Mouse (Mus musculus) cerebellum, adult 2 months (tissue): ENCODE results near the gene Apobec4. TPM values are rescaled to one million over a fixed set of nuclear protein-coding genes. Genes with fewer than 3 reads are reported as not detected.

ENCODE experiments used
- DNase-seq, 2 experiments: peaks; one replicate each; pipeline ENCODE4 v3.0.0; 2021
- H3K27ac ChIP-seq: fragments of 200-500 bp; 2 replicates; pipeline ENCODE4 v1.5.1; 2012; ENCODE audit warnings: low read length, control low read depth, inconsistent platforms; ENCODE audit not compliant: insufficient read depth
- H3K27me3 ChIP-seq: fragments of 200-500 bp; 2 replicates; pipeline ENCODE4 v1.6.1; 2012; ENCODE audit warnings: inconsistent platforms, mild to moderate bottlenecking, low read length, moderate library complexity; ENCODE audit not compliant: control insufficient read depth, insufficient read depth
- H3K4me1 ChIP-seq: fragments of 200-500 bp; 2 replicates; pipeline ENCODE4 v1.6.1; 2011; ENCODE audit warnings: low read length; ENCODE audit not compliant: control insufficient read depth, insufficient read depth
- H3K4me3 ChIP-seq: fragments of 200-500 bp; replicated peaks from 2 replicates; pipeline ENCODE3; 2011; ENCODE audit warnings: mild to moderate bottlenecking, low read depth, low read length, control low read depth; ENCODE audit not compliant: insufficient read depth
- CTCF ChIP-seq: fragments of 200-500 bp; IDR thresholded peaks from 2 replicates; pipeline ENCODE4 v1.5.1; 2011; ENCODE audit warnings: low read depth, mild to moderate bottlenecking, control low read depth, low read length, moderate library complexity, borderline replicate concordance; ENCODE audit not compliant: insufficient read depth
- POLR2A ChIP-seq: fragments of 200-500 bp; IDR thresholded peaks from 2 replicates; pipeline ENCODE4 v1.6.1; 2011; ENCODE audit warnings: low read length, control low read depth, borderline replicate concordance; ENCODE audit not compliant: insufficient read depth
- WGBS: fragments of 180-500 bp; shearing (Covaris S2); methylation state at CpG from one replicate; pipeline ENCODE4 v1.1.7; 2018; 5-methylcytosine and 5-hydroxymethylcytosine counted together
- polyA plus RNA-seq: library from polyadenylated mRNA; depleted of rRNA; stranded (reverse); fragments of >200 nt; gene quantifications from 2 replicates; pipeline ENCODE4 v1.2.3, GENCODE M21; 2012

Gene Apobec4
- polyA plus RNA-seq, 1 experiment, result not detected

- no peak overlapping the region for H3K27ac ChIP-seq
- H3K4me1 ChIP-seq, result no peaks in the 10 kb centered on the region
- H3K27me3 ChIP-seq, result no peaks in the 10 kb centered on the region
- no peak for TF ChIP-seq POLR2A
- no peak for TF ChIP-seq CTCF
- DNase-seq, result no peak
- 77% methylated on average over 15 of the region's 15 CpGs for WGBS
- H3K4me3 ChIP-seq, result no peak overlapping the region
These were observed 7.1 kb upstream of the Apobec4 start for GRCm38 (mm10) chr1:152743095-152743826.

GRCm38 (mm10) chr1:152746426-152746825 lies 3.9 kb upstream of the Apobec4 start:
- peak; percentile 82 for TF ChIP-seq CTCF
- TF ChIP-seq POLR2A, result no peak
- Histone ChIP-seq H3K4me3 (no peak overlapping the region), H3K4me1 (no peaks in the 10 kb centered on the region), H3K27ac (no peak overlapping the region), H3K27me3 (no peaks in the 10 kb centered on the region)
- 4% methylated on average over 5 of the region's 5 CpGs for WGBS
- DNase-seq, result peak; percentile 73 to 79

GRCm38 (mm10) chr1:152749276-152749675 lies 1.1 kb upstream of the Apobec4 start:
- WGBS, result 69% methylated on average over 9 of the region's 9 CpGs
- Histone ChIP-seq H3K4me1 (no peaks in the 10 kb centered on the region), H3K4me3 (no peak overlapping the region), H3K27ac (no peak overlapping the region), H3K27me3 (no peaks in the 10 kb centered on the region)
- DNase-seq, result no peak
- TF ChIP-seq POLR2A (no peak), CTCF (no peak)

- DNase-seq, result no peak
- Histone ChIP-seq H3K27ac (no peak overlapping the region), H3K4me1 (no peaks in the 10 kb centered on the region), H3K27me3 (no peaks in the 10 kb centered on the region), H3K4me3 (no peak overlapping the region)
- TF ChIP-seq POLR2A (no peak), CTCF (no peak)
- WGBS, result 84% methylated on average over 2 of the region's 2 CpGs
These were observed 11.4 kb downstream of the Apobec4 start for GRCm38 (mm10) chr1:152761791-152762190.

GRCm38 (mm10) chr1:152766032-152766772 lies 15.9 kb downstream of the Apobec4 start, which contains the start of the genes Rgl1 and Arpc5:
Gene Rgl1 (minus strand): TSS chr1:152766351.
Gene Arpc5 (plus strand): TSS chr1:152766542.
- WGBS, result under 1% methylated on average over 86 of the region's 86 CpGs
- Histone ChIP-seq H3K27me3 (no peaks in the 10 kb centered on the region), H3K4me3 (peak within 1 kb of the TSS; percentile 77), H3K4me1 (no peaks in the 10 kb centered on the region; the same call in 1 of the 2 replicates), H3K27ac (peak within 1 kb of the TSS; percentile 7)
- peak; percentile 96 to 97 for DNase-seq
- TF ChIP-seq POLR2A, result peak; percentile 90
- no peak for TF ChIP-seq CTCF

- Histone ChIP-seq H3K27ac (peak overlapping the region; percentile 7), H3K4me1 (no peaks in the 10 kb centered on the region; the same call in 1 of the 2 replicates), H3K27me3 (no peaks in the 10 kb centered on the region), H3K4me3 (peak overlapping the region; percentile 77)
- under 1% methylated on average over 56 of the region's 60 CpGs for WGBS
- TF ChIP-seq CTCF (no peak), POLR2A (no peak)
- no peak for DNase-seq
These were observed 16.7 kb downstream of the Apobec4 start for GRCm38 (mm10) chr1:152766804-152767748.
